Mouse (Mus musculus): ENCODE results near the gene Tgfa.

Gene Tgfa

DNA sequence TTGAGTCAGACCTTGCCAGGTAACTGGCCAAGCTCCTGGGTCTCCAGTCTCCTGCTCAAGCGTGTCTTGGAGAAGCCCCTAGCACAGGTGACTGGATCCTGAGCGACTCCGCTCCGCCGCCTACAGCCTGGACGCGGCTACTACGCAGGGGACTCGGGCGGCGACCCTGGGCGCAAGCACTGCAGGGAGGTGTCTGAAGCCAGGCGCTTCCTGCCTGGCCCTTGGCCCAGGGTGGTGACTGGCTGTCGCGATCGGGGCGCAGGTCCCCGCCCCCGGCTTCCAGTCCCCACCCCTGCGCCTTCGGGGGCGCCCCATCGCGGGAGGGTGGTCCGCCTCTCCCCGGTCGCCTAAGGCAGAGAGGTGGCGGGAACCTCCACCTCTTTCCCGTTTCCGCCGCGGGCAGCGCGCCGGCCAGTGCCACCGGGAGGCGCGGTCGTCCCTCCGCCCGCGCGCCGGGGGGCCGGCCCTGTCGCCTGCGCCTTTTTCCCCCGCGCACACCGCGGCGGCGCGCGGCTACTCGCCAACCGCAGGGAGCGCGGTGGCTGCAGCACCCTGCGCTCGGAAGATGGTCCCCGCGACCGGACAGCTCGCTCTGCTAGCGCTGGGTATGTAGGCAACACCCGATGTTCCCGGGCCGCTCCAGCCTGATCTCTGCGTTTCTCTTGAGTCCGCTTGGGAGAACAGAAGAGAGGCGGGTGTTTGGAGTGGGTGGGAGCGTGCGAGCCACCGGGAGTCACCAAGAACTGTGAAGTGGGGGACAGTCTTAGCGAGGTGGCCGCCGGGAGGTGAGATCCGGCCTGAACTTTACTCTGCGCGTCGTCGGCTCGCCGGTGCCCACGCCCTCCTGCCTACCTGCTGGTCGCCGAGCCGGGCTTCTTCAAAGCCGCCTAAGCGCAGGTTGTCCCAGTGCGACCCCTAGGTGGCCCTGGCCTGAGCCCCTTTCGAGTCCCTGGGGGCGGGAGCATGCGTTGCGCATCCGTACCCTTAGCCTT, at the start of gene Tgfa:
Tgfa (plus strand) TSS at position 283 of the 992 bp plus-strand sequence.
- peak; percentile 54 for DNase-seq

DNA sequence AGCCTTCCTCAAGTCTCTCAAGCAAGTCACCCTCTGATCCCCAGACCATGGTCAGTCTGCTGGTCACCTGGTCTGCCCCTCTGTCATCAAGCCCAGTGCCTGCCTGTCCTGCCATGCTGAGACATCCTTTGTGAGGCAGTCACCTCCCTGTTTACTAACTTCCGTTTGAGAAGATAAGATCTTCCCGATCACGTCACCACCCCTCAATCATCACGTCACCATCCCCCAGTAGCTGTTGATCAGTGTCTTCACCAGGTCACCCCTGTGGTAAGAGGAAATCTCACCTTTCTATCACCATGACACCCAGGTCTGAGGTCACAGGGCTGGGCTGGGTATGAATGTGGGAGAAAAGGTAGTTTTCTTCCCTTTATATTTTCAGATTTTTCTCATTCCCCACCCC, 46.5 kb upstream of the Tgfa start:
- DNase-seq, result no peak

- no peak for DNase-seq
These were observed 46.0 kb upstream of the Tgfa start for GRCm38 (mm10) chr6:86149001-86149400.

DNA sequence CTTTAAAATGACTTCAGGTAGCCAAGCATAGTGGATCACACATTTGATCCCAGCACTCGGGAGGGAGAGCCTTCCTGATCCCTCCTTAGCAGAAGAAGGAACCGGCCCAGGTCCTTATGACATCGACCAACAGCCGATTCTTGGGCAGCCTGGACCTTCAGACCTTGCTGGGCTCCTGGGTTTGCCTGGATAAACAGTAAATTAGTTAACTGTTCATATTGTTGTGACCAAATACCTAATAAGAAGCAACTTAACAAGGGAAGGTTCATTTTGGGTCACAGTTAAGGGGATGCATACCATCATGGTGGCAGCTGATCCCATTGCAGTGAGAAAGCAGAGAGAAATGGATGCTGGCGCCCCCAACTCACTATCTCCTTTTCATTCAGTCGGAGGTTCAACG, 42.3 kb upstream of the Tgfa start:
- no peak for DNase-seq

DNA sequence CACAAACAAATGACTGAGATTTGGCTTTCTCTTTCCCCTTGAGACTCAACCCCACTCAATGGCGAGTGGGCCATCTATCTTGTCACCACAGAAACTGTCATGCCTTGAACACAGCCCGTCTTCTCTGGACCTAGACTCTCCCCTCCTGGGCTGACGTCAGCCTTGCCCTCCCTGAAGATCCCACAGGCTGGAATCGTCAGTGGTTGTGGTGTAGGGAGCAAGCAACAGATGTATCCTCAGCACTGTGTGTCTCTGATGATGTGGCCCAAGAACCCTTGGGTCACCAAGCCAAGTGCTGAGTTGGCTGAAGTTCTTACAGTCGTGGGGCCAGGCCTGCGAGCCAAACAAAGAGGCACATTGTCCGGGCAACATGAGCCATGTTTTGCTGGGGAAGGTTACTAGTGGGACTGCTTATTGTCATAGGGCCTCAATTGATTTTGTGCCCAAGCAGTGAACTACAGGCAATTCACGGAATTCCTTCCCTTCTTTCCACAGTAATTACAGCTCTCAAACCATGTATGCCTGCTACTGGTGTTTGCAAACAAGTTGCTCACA, 41.5 kb upstream of the Tgfa start:
- DNase-seq, result no peak

DNA sequence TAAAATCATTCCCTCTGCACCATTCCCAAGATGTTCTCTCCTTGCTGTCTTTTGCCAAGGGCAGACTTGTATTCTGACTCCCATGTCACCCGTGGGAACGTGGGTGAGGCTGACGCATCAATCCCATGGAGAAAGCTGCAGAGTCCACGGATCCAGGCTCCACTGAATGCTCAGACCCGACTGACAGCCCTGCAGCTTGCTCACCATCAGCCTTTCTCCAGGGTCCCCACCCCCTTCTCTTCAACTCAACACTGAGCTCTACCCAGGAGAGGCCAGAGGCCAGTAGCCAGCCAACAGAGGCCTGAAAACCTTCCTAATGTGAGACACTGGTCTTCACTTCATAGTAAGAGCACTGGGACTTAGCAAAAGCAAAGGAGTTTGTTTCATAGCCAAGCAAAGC, 41.0 kb upstream of the Tgfa start:
- no peak for DNase-seq

DNA sequence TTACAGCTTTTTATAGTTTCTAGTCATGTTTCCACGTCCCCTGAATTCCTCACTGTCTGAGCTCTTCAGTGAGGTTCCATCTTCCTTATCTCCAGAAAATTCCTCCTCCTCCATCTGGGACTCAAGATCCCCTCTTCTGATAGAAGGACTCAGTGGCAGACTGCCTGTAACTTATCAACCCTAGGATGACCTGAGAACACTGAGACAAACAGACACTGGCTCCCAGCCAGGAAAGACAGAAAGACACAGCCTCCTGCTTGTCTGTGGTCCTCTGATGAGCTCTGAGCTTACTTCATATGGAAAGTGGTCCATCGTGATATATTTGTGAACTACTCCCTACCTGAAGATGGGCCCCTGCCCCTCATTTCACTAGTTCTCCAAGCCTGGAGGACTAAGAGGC, 40.5 kb upstream of the Tgfa start:
- no peak for DNase-seq

GRCm38 (mm10) chr6:86157253-86158234, 37.5 kb upstream of the Tgfa start:
- no peak for DNase-seq

DNA sequence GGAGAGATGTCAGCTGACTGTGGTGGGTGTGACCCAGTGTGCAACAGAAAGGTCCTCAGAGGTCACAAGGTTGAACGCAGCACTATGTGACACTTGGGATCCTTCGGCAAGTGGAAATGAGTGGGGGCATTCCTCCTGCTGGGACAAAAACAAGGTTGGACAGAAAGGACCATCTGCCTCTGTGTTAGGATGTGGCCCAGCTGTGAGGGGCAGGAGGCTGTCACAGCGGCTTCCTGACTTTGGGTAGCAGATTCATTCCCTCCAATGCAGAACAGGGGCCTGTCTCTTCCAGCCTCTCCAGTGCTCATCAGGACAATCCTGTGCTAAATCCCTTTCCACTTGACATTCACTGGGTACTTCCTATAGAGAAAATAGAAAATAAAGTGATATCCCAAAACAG, 34.1 kb upstream of the Tgfa start:
- DNase-seq, result no peak

DNA sequence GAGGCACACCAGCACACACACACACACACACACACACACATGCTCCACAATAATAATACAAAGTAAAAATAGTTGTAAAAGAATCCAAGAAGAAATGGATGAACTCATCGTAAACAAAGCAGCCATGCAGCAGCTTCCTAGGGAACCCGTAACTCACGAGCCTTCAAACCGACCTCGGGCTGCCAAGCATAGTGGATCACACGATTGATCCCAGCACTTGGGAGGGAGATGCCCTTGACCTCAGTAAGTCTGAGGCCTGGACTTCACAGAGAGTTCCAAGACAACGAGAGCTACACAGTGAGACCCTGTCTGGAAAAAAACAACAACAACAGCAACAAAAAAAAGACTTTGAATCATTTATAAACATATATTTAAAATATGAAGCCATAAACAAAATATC, 33.4 kb upstream of the Tgfa start:
- no peak for DNase-seq

GRCm38 (mm10) chr6:86164028-86164427, 31.0 kb upstream of the Tgfa start:
- DNase-seq, result no peak

DNA sequence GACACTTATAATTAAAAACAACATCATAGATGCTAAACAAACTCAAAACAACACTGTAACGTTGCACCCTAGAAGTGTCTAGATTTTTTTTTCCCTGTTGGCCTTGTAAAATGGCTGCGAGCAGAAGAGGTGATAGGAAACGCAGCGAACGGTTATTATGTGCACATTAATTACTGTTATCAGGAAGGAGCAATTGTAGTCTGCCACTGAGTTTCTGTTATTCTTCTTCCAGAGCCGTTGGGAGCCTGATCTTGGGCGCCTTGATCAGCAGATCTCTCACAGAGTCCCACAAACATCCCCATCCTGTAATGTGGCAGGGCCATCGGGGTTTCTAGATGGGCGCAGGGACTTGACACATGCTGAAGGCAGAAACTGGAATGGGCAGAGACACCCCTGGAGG, 28.6 kb upstream of the Tgfa start:
- DNase-seq, result no peak

DNA sequence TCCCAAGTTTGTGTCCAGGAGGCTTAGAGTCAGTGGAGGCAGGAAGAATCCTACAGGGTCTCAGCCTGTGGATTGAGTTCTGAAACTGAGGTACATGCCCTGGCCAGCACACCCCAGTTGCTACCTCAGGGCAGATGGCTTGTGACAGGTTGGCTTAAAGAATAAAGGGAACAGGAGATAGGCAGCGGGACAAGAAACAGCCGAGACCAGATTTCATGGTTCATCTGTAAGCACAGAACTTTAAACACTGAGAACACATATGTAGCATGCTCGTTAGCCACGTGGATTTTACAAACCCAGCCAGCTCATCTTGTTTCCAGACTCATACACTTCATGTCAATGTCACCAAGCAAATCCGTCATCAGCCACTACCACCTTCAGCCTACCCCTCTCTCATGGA, 27.2 kb upstream of the Tgfa start:
- no peak for DNase-seq

- no peak for DNase-seq
These were observed 25.9 kb upstream of the Tgfa start for GRCm38 (mm10) chr6:86169166-86169565.

- no peak for DNase-seq
These were observed 18.8 kb upstream of the Tgfa start for GRCm38 (mm10) chr6:86176236-86176635.

DNA sequence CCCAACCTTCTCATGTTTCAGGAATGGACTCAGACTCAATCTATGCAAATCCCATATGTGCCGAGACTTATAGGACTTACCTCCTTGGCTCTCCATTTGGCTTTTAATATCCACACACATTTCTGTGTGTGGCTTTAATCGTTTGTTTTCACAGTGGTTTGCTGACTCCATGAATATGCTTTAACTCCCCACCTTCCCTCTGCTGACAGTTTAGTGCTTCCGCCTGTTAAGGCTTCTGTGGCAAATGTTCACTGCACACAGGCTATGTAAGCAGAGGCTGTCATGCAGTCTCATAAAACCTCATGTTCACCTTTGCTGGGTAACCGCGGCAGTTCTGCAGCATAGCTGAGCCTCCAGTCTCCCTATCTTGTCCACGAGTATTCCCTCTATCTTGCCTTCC, 18.3 kb upstream of the Tgfa start:
- no peak for DNase-seq

- no peak for DNase-seq
These were observed 17.6 kb upstream of the Tgfa start for GRCm38 (mm10) chr6:86177331-86177982.

GRCm38 (mm10) chr6:86180617-86181016, 14.4 kb upstream of the Tgfa start:
- no peak for DNase-seq

- DNase-seq, result no peak
These were observed 13.0 kb upstream of the Tgfa start for GRCm38 (mm10) chr6:86182016-86182415.

GRCm38 (mm10) chr6:86182626-86183025, 12.4 kb upstream of the Tgfa start:
- no peak for DNase-seq

- DNase-seq, result no peak
These were observed 8.7 kb upstream of the Tgfa start for GRCm38 (mm10) chr6:86186106-86186955.
